Mouse (Mus musculus): ENCODE data around the gene Peli1.

GRCm38 (mm10) chr11:21116623-21117295 is 25.7 kb downstream of the Peli1 start:
- TF ChIP-seq CTCF (conservative IDR thresholded peaks at IDR 0.05; ENCODE audit: low read length): no peak
- TF ChIP-seq POU5F1 (IDR thresholded peaks at IDR 0.05; ENCODE audit: borderline replicate concordance, low read length): no peak
- no peak for TF ChIP-seq NANOG (IDR thresholded peaks at IDR 0.05; ENCODE audit: borderline replicate concordance, low read length)
